Mouse (Mus musculus): ENCODE data around the gene Dok1.

DNA sequence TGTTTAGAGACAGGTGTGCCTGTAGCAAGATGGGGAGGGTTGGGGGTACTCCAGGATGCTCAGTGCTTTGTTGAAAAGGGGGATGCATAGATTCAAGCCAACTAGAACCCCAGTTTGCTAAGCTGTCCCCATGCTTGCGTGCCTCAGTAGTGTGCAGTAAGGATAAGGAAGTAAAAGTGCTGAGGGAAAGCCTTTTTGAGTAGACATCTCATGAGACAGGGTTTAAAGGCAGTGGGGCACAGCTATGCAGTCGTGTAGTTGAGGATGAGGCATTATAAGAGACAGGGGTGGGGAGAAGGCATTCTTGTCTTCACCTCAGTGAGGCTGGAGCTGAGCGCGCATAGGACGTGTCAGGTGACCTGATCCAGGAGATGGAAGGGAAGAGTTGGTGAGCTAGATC is 7.3 kb upstream of the Dok1 start:
- TF ChIP-seq POLR2A (IDR thresholded peaks at IDR 0.05; ENCODE audit: control insufficient read depth, extremely low read depth, insufficient read depth, low read length, poor library complexity) (no peak), CTCF (IDR thresholded peaks at IDR 0.05; ENCODE audit: borderline replicate concordance, control insufficient read depth, extremely low read depth, insufficient read depth, low read length, poor library complexity) (no peak)

All from thymus, adult 2 months (tissue).